Mouse (Mus musculus) embryonic fibroblast, embryonic 13.5 days (primary cell): ENCODE measurements at regions not wholly inside any gene's neighbourhood (a gene's known extent, or its start where the extent isn't known, plus 50 kb on each side); places are given as distances from the start of the nearest gene placed in this dataset.

ENCODE experiments used
- CTCF ChIP-seq: IDR thresholded peaks from 2 replicates; pipeline ENCODE4 v1.5.1; 2011; ENCODE audit warnings: mild to moderate bottlenecking, control low read depth, low read length, moderate library complexity, borderline replicate concordance; ENCODE audit not compliant: insufficient read depth
- POLR2A ChIP-seq: IDR thresholded peaks from 2 replicates; pipeline ENCODE4 v1.6.1; 2011; ENCODE audit warnings: low read depth, mild to moderate bottlenecking, control low read depth, low read length, moderate library complexity

DNA sequence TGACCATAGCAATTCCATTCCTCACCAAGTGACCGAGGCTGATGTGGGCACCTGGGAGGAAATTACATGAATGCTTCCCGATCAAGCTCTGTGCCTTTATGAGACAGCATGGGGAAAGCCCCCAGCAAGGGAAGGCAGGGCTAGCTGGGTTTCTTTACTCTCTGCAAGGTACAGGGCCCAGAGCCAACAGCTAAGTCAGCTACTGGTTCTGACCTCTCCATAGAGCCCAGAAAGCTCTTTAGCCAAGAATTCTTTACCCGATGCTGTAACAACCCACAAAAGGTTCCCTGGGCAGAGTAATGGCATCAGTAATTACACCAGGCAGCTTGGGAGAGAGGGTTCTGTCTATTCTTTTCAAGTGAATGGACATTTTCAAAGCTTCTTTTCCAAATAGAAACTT, 161.9 kb upstream of the Adamts16 start:
- TF ChIP-seq CTCF (no peak), POLR2A (no peak)
